24 mouse cellular contexts compared by ENCODE assay signal in genomic region chr11:111890026-111890425, GRCm38 (mm10).
A peak's percentile ranks its signal among the peaks of the same experiment; 100 is the strongest.
DNase-seq lines count a peak whose midpoint lies in the region; ATAC-seq and TF ChIP-seq lines count a peak whose summit lies in the region.
"Had no signal": no experiment of that assay in that cellular context is flagged by ENCODE, and none has a peak within 500 bp of the region (broad histone marks: within the 10 kb centered on the region; RNA-seq: fewer than 3 reads in every experiment).

No protein-coding gene starts in this region.

- no peaks in the 10 kb centered on the region for H3K27me3 ChIP-seq in forebrain, embryonic 13.5 days
- H3K27me3 ChIP-seq in forebrain, embryonic 11.5 days (ENCODE audit: control insufficient read depth, insufficient read depth, low read length) = no peaks in the 10 kb centered on the region
- H3K27me3 ChIP-seq in midbrain, embryonic 14.5 days (ENCODE audit: control insufficient read depth, insufficient read depth, low read length) = peaks cover 7% of the 10 kb centered on the region
- peaks cover 82% of the 10 kb centered on the region for H3K27me3 ChIP-seq in midbrain, embryonic 10.5 days (ENCODE audit: low read depth, poor library complexity, severe bottlenecking)
- H3K27me3 ChIP-seq: CH12.LX; hindbrain, embryonic 13.5 days; kidney, embryonic 15.5 days; limb, embryonic 12.5 days; liver, embryonic 15.5 days had no signal

- H3K4me3 ChIP-seq in forebrain, embryonic 13.5 days = no peak overlapping the region
- H3K4me3 ChIP-seq in forebrain, embryonic 11.5 days (ENCODE audit: low read depth, low read length) = no peak overlapping the region
- H3K4me3 ChIP-seq in midbrain, embryonic 14.5 days (replicated peaks; ENCODE audit: low read depth, low read length) = no peak overlapping the region
- H3K4me3 ChIP-seq in midbrain, embryonic 10.5 days = no peak overlapping the region
- H3K4me3 ChIP-seq: hindbrain, embryonic 13.5 days; kidney, embryonic 15.5 days; layer of hippocampus, adult 2 months; left cerebral cortex, adult 2 months; limb, embryonic 12.5 days; liver, embryonic 15.5 days had no signal

- TF ChIP-seq POLR2A in brain, embryonic 14.5 days (IDR thresholded peaks at IDR 0.05; ENCODE audit: borderline replicate concordance, extremely low read depth, insufficient read depth, insufficient read length, poor library complexity, severe bottlenecking) = no peak

- no peak for TF ChIP-seq CTCF in brain, embryonic 14.5 days (IDR thresholded peaks at IDR 0.05; ENCODE audit: borderline replicate concordance, extremely low read depth, insufficient read depth, insufficient read length)

- H3K9me3 ChIP-seq in forebrain, embryonic 13.5 days (replicated peaks) = no peaks in the 10 kb centered on the region
- no peaks in the 10 kb centered on the region for H3K9me3 ChIP-seq in forebrain, embryonic 11.5 days (ENCODE audit: control insufficient read depth, low read length)
- no peaks in the 10 kb centered on the region for H3K9me3 ChIP-seq in midbrain, embryonic 14.5 days (ENCODE audit: control insufficient read depth, low read length)
- H3K9me3 ChIP-seq in midbrain, embryonic 10.5 days (replicated peaks) = no peaks in the 10 kb centered on the region
- H3K9me3 ChIP-seq: hindbrain, embryonic 13.5 days; kidney, embryonic 15.5 days; limb, embryonic 12.5 days; liver, embryonic 15.5 days had no signal

- peak; percentile 45; the same call in 1 of the 2 replicates for ATAC-seq in forebrain, embryonic 13.5 days
- no peak for ATAC-seq in forebrain, embryonic 11.5 days (replicated peaks; ENCODE audit: low FRiP score)
- ATAC-seq in midbrain, embryonic 14.5 days (ENCODE audit: low FRiP score, low TSS enrichment) = no peak

- H3K4me2 ChIP-seq in forebrain, embryonic 13.5 days = no peak overlapping the region
- H3K4me2 ChIP-seq in forebrain, embryonic 11.5 days (ENCODE audit: low read depth, low read length, severe bottlenecking) = no peak overlapping the region
- no peak overlapping the region for H3K4me2 ChIP-seq in midbrain, embryonic 14.5 days (ENCODE audit: low read length)
- H3K4me2 ChIP-seq: hindbrain, embryonic 13.5 days; kidney, embryonic 15.5 days; limb, embryonic 12.5 days; liver, embryonic 15.5 days; lung, embryonic 14.5 days had no signal

- H3K36me3 ChIP-seq in forebrain, embryonic 13.5 days (ENCODE audit: poor library complexity, severe bottlenecking) = no peaks in the 10 kb centered on the region
- no peaks in the 10 kb centered on the region for H3K36me3 ChIP-seq in forebrain, embryonic 11.5 days (ENCODE audit: control insufficient read depth, insufficient read depth, low read length)
- H3K36me3 ChIP-seq in midbrain, embryonic 14.5 days (ENCODE audit: control insufficient read depth, insufficient read depth, low read length) = no peaks in the 10 kb centered on the region
- no peaks in the 10 kb centered on the region for H3K36me3 ChIP-seq in midbrain, embryonic 10.5 days
- H3K36me3 ChIP-seq: hindbrain, embryonic 13.5 days; kidney, embryonic 15.5 days; limb, embryonic 12.5 days; liver, embryonic 15.5 days had no signal

- H3K4me1 ChIP-seq in forebrain, embryonic 13.5 days = peaks cover 25% of the 10 kb centered on the region
- H3K4me1 ChIP-seq in forebrain, embryonic 11.5 days (replicated peaks; ENCODE audit: control insufficient read depth, insufficient read depth, low read length) = peaks cover 5% of the 10 kb centered on the region; the same call in 1 of the 2 replicates
- peaks cover 7% of the 10 kb centered on the region for H3K4me1 ChIP-seq in midbrain, embryonic 14.5 days (ENCODE audit: control insufficient read depth, insufficient read depth, low read length)
- peaks cover 23% of the 10 kb centered on the region for H3K4me1 ChIP-seq in midbrain, embryonic 10.5 days
- H3K4me1 ChIP-seq: kidney, embryonic 15.5 days; liver, embryonic 15.5 days had no signal

- no peak overlapping the region for H3K9ac ChIP-seq in forebrain, embryonic 13.5 days
- H3K9ac ChIP-seq in forebrain, embryonic 11.5 days (ENCODE audit: low read length) = no peak overlapping the region
- no peak overlapping the region for H3K9ac ChIP-seq in midbrain, embryonic 14.5 days (replicated peaks; ENCODE audit: low read length)
- H3K9ac ChIP-seq: hindbrain, embryonic 13.5 days; kidney, embryonic 15.5 days; limb, embryonic 12.5 days; liver, embryonic 15.5 days; lung, embryonic 14.5 days had no signal

- no peak overlapping the region for H3K27ac ChIP-seq in forebrain, embryonic 13.5 days
- no peak overlapping the region for H3K27ac ChIP-seq in forebrain, embryonic 11.5 days (ENCODE audit: low read depth, low read length)
- H3K27ac ChIP-seq in midbrain, embryonic 14.5 days (replicated peaks; ENCODE audit: low read depth, low read length) = no peak overlapping the region
- H3K27ac ChIP-seq in midbrain, embryonic 10.5 days (replicated peaks) = no peak overlapping the region
- H3K27ac ChIP-seq: hindbrain, embryonic 13.5 days; kidney, embryonic 15.5 days; layer of hippocampus, adult 2 months; left cerebral cortex, adult 2 months; limb, embryonic 12.5 days; liver, embryonic 15.5 days had no signal

- DNase-seq in forebrain, embryonic 11.5 days (ENCODE audit: low spot score) = no peak
- DNase-seq in midbrain, embryonic 14.5 days = peak; percentile 17
- no peak for DNase-seq in midbrain, embryonic 10.5 days (ENCODE audit: low spot score)
- peak; percentile 69 for DNase-seq in brain, embryonic 14.5 days (ENCODE audit: low read depth)
- peak; percentile 15 for DNase-seq in retina, postnatal 1 day
- no peak for DNase-seq in right cerebral cortex, postnatal 25 days
- DNase-seq: adrenal gland, adult 8-10 months; cerebellum, adult 11 months; cerebellum, adult 9-10 months; cerebellum, postnatal 36 days; heart, postnatal 14 days; kidney, adult 18-20 months; kidney, postnatal 25 days; lung, postnatal 14 days; thymus, postnatal 4 days had no signal

- WGBS in forebrain, embryonic 13.5 days = 64% methylated on average over 3 of the region's 3 CpGs
- WGBS in forebrain, embryonic 11.5 days = 63% methylated on average over 3 of the region's 3 CpGs
- WGBS in midbrain, embryonic 14.5 days = 64% methylated on average over 3 of the region's 3 CpGs
- 82% methylated on average over 3 of the region's 3 CpGs for WGBS in midbrain, embryonic 10.5 days

Comparison
In these comparisons a context has a peak if more than half of its experiments do, and no peak if none do; other contexts are left out.
1. DNase-seq: peak in midbrain, embryonic 14.5 days (single experiment), brain, embryonic 14.5 days (single experiment) and retina, postnatal 1 day (single experiment); none in forebrain, embryonic 11.5 days (single experiment), midbrain, embryonic 10.5 days (single experiment) and right cerebral cortex, postnatal 25 days (single experiment).